Mouse (Mus musculus) embryonic facial prominence, embryonic 10.5 days (tissue): ENCODE data around the gene App. TPM values are rescaled to one million over a fixed set of nuclear protein-coding genes. Genes with fewer than 3 reads are reported as not detected.

Source experiments
- DNase-seq: peaks from one replicate; pipeline ENCODE4 v3.0.0-alpha.2; 2017; ENCODE audit warnings: low spot score
- H3K27ac ChIP-seq: fragments of 300-500 bp; sonication (generic); replicated peaks from 2 replicates; pipeline ENCODE4 v1.5.1; 2016; ENCODE audit warnings: mild to moderate bottlenecking
- H3K27me3 ChIP-seq: fragments of 300-500 bp; sonication (generic); replicated peaks from 2 replicates; pipeline ENCODE4 v1.6.1; 2016; ENCODE audit warnings: low read depth, mild to moderate bottlenecking; ENCODE audit not compliant: poor library complexity, severe bottlenecking
- H3K36me3 ChIP-seq: fragments of 300-500 bp; sonication (generic); replicated peaks from 2 replicates; pipeline ENCODE4 v1.6.1; 2016; ENCODE audit warnings: mild to moderate bottlenecking, moderate library complexity
- H3K4me1 ChIP-seq: fragments of 300-500 bp; sonication (generic); 2 replicates; pipeline ENCODE4 v1.6.1; 2016
- H3K4me3 ChIP-seq: fragments of 300-500 bp; sonication (generic); 2 replicates; pipeline ENCODE4 v1.5.1; 2016; ENCODE audit warnings: mild to moderate bottlenecking, moderate library complexity
- H3K9me3 ChIP-seq: fragments of 300-500 bp; sonication (generic); 2 replicates; pipeline ENCODE4 v1.6.1; 2016; ENCODE audit warnings: mild to moderate bottlenecking
- WGBS: fragments of 180-500 bp; shearing (Covaris S2); methylation state at CpG from one replicate; pipeline ENCODE4 v1.1.7; 2016; 5-methylcytosine and 5-hydroxymethylcytosine counted together
- polyA plus RNA-seq: library from polyadenylated mRNA; unstranded; fragments of >200 nt; fragmentation: Nextera tagmentation; extraction: Ambion mirVana; gene quantifications from 2 replicates; pipeline ENCODE4 v1.2.1, GENCODE M21; 2016

App gene
- polyA plus RNA-seq: 116 TPM in 2 replicates

DNA sequence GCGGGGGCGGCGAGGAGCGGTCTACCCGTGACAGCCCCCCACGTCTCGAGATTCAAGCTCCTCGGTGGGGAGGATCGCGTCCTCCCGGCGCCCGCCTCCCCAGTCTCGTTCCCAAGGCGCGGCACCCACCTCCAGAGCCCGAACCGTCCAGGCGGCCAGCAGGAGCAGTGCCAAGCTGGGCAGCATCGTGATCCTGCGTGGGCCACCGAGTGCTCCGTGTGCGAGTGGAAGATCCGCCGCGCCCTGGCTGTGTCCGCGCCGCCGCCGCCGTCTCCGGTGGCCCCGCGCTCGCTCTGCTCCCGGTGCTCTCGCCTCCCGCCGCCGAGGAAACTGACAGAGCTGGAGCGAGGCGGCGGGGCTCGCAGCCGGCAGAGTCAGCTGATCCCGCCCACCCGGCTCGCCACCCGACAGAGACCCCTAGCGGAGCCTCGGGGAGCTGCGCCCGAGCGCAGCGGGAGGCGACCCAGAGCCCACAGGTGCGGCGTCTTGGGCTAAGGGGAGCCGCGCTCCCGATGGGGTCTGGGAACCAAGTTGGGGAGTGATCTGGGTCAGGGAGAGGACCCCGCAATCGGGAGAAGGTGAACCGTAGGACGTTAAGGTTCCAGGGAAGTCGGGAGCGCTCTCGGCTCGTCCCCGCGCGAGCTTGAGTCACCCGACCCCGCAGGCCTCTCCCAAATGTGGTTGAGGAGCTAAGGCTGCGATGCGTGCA lies at the start of gene App:
TSS of gene App (minus strand) at position 394 of the 709 bp plus-strand sequence.
- under 1% methylated on average over 78 of the region's 78 CpGs for WGBS
- peaks cover 12% of the 10 kb centered on the region for H3K36me3 ChIP-seq

DNA sequence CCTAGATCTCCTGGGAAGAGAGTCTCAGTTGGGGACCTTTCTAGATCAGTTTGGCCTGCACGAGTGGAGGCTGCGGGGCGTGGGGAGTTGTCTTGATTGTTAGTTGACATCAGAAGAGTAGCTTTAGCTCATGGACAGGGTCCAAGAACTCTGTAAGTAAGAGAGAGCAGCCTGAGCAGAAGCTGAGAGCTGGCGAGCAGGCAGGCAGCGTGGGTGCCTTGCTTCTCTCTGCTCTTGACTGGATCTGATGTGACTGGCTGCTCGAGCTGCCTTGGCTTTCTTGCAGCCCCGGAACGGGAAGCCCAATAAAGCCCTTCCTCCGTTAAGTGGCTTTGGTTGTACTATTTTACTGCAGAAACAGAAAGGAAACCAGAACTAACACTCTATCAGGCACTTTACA lies 42.3 kb upstream of the App start:
- 81% methylated on average over 9 of the region's 9 CpGs for WGBS
- Histone ChIP-seq H3K27me3 (no peaks in the 10 kb centered on the region), H3K27ac (no peak overlapping the region)

More for the DNA sequence above, at the start of gene App:
- Histone ChIP-seq H3K4me1 (peaks cover 38% of the 10 kb centered on the region), H3K27me3 (peaks cover 13% of the 10 kb centered on the region), H3K9me3 (no peaks in the 10 kb centered on the region), H3K4me3 (peak within 1 kb of the TSS; percentile 94), H3K27ac (peak within 1 kb of the TSS; percentile 95)
- DNase-seq: peak; percentile 92

DNA sequence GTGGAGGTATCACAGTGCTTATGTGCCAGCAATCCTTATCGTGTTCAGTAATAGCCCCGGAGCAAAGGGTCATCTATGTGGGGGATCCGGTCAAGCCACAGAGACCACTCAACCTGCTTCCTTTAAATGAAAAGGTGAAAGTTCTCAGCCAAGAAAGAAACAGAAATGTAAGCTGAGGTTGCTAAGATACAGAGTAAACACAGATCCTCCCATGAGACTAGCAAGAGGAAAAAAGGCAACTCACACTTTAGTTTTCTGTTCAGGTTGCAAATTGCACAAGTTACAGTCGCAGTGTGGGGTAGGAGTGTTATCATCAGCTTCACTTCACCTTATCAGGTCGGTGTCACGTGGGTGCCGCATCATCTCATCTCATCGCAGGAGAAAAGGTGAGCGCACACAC lies 41.6 kb upstream of the App start:
- H3K36me3 ChIP-seq: no peaks in the 10 kb centered on the region
- no peak overlapping the region for H3K4me3 ChIP-seq
- no peaks in the 10 kb centered on the region for H3K9me3 ChIP-seq
- H3K27me3 ChIP-seq: no peaks in the 10 kb centered on the region
- WGBS: 78% methylated on average over 9 of the region's 9 CpGs
- DNase-seq: no peak
- H3K27ac ChIP-seq: no peak overlapping the region
- peaks cover 6% of the 10 kb centered on the region; the same call in 1 of the 2 replicates for H3K4me1 ChIP-seq

More for the DNA sequence above, 42.3 kb upstream of the App start:
- no peaks in the 10 kb centered on the region for H3K36me3 ChIP-seq
- no peak for DNase-seq
- H3K4me1 ChIP-seq: peaks cover 6% of the 10 kb centered on the region; the same call in 1 of the 2 replicates
- H3K9me3 ChIP-seq: no peaks in the 10 kb centered on the region
- no peak overlapping the region for H3K4me3 ChIP-seq

DNA sequence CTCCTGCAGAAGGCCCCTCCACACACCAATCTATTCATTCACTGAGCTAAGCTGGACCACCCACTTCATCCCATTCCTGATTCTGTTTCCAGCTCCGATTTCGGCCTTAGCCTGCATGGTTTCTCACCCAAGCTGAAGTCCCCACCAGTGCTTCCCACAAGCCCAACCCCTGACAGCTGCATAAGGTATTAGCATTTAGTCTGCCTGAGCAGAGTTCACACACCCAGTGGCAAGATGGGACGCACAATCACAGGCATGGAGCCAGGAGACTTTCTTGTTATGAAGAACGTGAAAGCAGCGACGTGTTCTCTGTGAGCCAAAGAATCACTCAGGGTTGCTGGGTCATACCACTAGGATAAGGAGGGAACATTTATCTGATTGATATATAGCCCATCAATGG lies 22.1 kb upstream of the App start:
- DNase-seq: no peak
- Histone ChIP-seq H3K9me3 (no peaks in the 10 kb centered on the region), H3K27me3 (no peaks in the 10 kb centered on the region), H3K4me1 (no peaks in the 10 kb centered on the region), H3K36me3 (no peaks in the 10 kb centered on the region), H3K4me3 (no peak overlapping the region), H3K27ac (no peak overlapping the region)
- 87% methylated on average over 6 of the region's 6 CpGs for WGBS

DNA sequence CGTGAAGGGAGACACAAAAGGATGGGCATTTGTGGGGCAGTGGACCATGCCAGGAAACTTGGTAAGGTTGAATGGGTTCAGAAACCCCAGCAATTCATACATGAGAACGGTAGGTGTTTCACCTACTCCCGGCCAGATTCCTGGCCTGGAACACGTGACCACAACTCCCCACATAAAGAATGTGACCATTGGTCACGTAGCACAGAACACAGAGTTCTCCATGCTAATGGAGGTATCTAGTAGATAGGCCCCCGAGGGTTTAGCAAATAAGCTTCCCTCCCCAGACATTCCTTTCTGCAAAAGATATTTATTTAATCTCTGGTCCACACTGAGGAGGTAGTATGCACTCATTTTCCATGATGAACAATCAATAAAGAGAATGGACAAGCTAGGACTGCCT lies 21.6 kb upstream of the App start:
- no peak overlapping the region for H3K27ac ChIP-seq
- H3K27me3 ChIP-seq: no peaks in the 10 kb centered on the region
- no peak for DNase-seq
- no peaks in the 10 kb centered on the region for H3K4me1 ChIP-seq
- H3K36me3 ChIP-seq: no peaks in the 10 kb centered on the region
- H3K4me3 ChIP-seq: no peak overlapping the region
- H3K9me3 ChIP-seq: no peaks in the 10 kb centered on the region
- 84% methylated on average over 6 of the region's 6 CpGs for WGBS

DNA sequence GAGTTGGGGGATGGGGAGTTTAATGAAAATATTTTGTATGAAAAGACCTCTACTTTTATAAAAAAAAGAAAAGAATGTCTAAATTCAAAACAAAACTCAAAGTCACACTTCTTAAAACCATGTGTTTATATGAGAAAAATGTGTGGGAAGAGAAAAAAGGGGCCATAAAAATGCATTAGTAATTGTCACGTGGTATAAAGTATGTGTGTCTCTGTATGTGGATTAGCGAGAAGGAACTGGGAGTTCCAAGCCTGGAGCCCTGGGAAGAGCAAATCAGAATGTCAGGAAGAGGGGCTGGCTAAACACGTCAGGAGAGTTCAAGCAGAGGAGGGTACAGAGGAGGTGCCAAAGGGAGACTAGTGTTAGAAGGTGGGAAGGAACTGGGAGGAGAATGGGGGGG lies 7.9 kb upstream of the App start:
- no peaks in the 10 kb centered on the region for H3K36me3 ChIP-seq
- H3K4me3 ChIP-seq: no peak overlapping the region
- H3K4me1 ChIP-seq: 0 out of 2 replicates have a peak, but pooled peaks cover 5% of the 10 kb centered on the region
- WGBS: 66% methylated on average over 3 of the region's 3 CpGs
- DNase-seq: no peak
- H3K27me3 ChIP-seq: no peaks in the 10 kb centered on the region
- H3K27ac ChIP-seq: no peak overlapping the region
- H3K9me3 ChIP-seq: no peaks in the 10 kb centered on the region

DNA sequence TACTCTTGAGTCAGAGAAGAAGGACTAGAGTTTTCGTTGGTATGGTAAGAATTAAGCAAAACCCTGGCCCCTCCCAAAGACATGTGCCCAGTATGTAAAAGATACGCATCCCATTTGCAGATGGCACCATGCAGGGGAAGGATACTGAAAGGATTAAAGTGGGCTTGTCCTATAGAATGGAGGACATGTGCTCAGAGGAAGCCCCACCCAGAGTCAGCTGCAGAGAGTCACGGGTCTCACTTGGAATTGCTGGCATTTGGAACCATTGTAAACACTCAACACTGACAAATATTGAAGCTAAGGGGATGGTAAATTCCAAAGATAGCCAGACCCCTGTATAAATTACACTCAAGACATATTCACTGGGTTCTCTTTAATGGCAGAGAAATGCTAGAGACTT lies 7.1 kb upstream of the App start:
- H3K4me1 ChIP-seq: 0 out of 2 replicates have a peak, but pooled peaks cover 5% of the 10 kb centered on the region
- H3K4me3 ChIP-seq: no peak overlapping the region
- no peaks in the 10 kb centered on the region for H3K36me3 ChIP-seq
- H3K27me3 ChIP-seq: no peaks in the 10 kb centered on the region
- no peak for DNase-seq
- H3K9me3 ChIP-seq: no peaks in the 10 kb centered on the region
- H3K27ac ChIP-seq: no peak overlapping the region
- WGBS: 85% methylated on average over 3 of the region's 3 CpGs

DNA sequence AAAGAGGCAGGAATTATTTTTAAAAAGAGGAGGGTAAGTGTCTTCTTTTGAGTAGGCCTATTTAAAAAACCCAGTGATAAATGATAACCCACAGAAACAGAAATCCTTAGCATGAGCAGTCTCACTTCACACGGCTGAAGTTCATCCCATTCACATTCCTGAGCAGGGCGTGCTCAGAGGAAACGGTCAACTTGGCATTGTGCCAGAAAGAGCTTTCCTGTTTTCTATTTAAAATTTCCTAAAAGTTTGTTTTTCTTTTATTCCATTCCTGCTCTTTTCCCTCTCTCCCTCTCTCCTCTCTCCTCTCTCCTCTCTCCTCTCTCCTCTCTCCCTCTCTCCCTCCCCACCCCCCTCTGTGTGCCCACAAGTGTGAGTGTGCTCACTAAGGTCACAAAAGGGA lies 3.1 kb upstream of the App start:
- Histone ChIP-seq H3K4me3 (no peak overlapping the region), H3K27me3 (peaks cover 13% of the 10 kb centered on the region), H3K27ac (no peak overlapping the region), H3K36me3 (no peaks in the 10 kb centered on the region), H3K4me1 (peaks cover 12% of the 10 kb centered on the region; the same call in 1 of the 2 replicates), H3K9me3 (no peaks in the 10 kb centered on the region)
- WGBS: 61% methylated on average over 3 of the region's 3 CpGs
- no peak for DNase-seq

DNA sequence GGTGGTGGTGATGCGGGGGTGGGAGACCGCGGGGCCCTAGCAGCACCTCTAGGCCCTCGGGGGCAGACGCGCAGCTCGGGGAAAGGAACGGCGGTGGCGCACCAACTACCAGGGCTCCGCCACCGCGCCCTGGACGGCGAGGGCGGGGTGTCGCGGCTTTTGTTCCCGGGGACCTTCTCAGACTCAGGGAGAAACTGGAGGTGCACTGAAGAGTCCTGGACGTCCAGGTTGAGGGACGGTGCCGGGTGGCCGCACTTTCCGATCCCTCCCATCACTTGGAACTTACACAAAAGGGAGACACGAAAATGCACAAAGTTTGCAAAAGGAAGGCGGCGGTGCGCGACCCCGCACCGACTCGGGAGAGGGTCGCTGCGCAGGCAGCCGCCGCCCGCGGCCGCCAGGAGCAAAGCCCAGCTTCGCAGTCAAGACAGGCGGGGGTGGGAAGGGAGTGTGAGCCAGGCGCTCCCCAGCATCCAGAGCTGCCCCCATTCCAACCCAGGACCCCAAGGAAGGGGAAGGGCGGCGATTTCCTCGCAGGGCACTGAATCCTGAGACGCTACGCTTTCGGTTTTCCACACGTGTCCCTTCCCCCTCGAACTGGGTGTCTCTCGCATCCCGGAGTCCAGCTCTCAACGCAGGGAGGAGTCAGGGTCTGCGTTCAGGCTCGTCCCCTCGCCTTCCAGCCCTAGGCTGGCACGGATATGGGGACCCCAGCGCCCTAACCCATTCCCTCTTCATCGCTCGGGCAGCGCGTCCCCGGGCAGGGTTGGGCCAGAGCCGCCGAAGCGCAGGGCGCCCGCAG lies 794 bp downstream of the App start:
- H3K27ac ChIP-seq: peak overlapping the region; percentile 95
- WGBS: under 1% methylated on average over 68 of the region's 68 CpGs
- peak; percentile 76 for DNase-seq
- peaks cover 17% of the 10 kb centered on the region for H3K36me3 ChIP-seq
- peaks cover 40% of the 10 kb centered on the region for H3K4me1 ChIP-seq
- peak overlapping the region; percentile 94 for H3K4me3 ChIP-seq
- H3K27me3 ChIP-seq: peaks cover 13% of the 10 kb centered on the region
- no peaks in the 10 kb centered on the region for H3K9me3 ChIP-seq

DNA sequence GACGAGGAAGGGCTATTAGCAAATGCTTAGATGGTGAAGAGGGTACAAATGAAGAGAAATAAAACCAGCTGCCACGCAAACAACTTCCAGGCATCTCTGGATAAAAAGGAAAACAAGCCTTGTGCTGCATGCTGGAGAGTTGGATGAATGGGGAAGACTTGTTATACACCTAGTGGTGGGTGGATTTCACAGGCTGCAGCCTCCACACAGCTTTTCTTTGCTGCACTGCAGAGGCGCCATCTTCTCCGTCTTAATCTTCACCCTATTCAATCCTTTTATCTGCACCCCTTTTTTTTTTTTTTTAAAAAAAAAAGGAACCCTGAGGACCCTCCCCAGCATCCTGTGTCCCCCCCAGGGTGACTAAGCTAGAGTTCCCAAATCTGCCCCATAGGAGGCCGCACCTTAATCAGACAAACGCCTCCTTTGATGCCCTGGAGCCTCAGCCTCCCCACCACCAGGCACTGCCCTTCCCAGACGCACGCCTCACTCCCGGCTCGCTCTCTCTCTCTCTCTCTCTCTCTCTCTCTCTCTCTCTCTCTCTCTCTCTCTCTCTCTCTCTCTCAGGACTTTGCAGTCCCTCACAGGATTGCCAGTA lies 1.5 kb downstream of the App start:
- Histone ChIP-seq H3K27me3 (peaks cover 13% of the 10 kb centered on the region), H3K4me1 (peaks cover 39% of the 10 kb centered on the region), H3K36me3 (peaks cover 24% of the 10 kb centered on the region), H3K9me3 (no peaks in the 10 kb centered on the region), H3K27ac (peak overlapping the region; percentile 95), H3K4me3 (peak overlapping the region; percentile 94)
- DNase-seq: peak; percentile 73
- under 1% methylated on average over 10 of the region's 10 CpGs for WGBS

DNA sequence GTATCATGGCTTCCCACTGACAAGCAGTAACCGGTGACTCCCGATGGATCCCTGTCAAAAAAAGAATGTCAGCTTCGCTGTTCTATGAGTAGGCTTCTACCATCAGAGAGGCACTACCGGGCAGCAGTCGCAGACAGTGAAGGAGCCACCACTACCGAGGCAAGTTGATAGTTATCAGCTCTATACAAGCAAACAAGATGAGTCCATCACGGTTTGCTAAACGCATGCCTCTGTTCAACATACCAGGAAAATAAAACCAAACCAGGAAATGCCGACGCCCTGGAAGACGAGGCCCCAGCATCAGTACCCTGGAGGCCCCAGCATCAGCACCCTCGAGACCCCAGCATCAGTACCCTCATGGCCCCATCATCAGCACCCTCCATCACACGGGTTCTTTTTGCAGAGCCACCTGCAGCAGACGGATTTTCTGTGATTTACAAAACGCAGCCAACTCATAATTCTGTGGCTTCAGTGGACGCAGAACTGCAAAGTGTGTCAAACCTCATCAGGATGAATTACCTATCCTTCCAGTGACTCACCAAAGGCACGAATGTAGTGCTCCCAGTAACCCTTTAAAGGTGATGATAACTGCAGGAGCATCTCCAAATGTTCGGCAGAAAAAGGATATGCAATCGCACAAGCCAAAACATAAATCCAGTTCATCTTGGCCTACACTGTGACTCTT lies 2.6 kb downstream of the App start:
- Histone ChIP-seq H3K27ac (no peak overlapping the region), H3K4me3 (peak overlapping the region; percentile 94), H3K4me1 (peaks cover 36% of the 10 kb centered on the region), H3K9me3 (no peaks in the 10 kb centered on the region), H3K36me3 (peaks cover 26% of the 10 kb centered on the region), H3K27me3 (peaks cover 13% of the 10 kb centered on the region)
- WGBS: 60% methylated on average over 19 of the region's 19 CpGs
- DNase-seq: no peak

DNA sequence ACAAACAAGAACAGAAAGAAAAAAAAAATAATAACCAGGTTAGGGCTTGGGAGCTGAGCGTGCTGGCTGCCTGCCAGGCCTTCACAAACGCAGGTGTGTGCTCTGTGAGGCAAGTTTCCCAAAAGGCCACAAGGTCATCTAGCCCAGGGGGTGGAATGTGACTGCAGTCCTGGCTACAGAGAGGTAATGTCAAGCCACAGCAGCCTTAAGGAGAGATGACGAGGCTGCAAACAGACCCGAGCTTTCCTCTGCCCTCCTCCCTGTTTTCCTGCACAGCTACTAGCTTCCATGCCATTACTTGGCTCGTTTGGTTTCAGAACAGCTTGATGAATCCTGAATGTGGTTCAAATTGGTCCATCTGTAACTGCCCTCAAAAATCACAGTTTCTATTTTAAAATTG lies 4.7 kb downstream of the App start:
- H3K27ac ChIP-seq: no peak overlapping the region
- 44% methylated on average over 5 of the region's 5 CpGs for WGBS

More for the DNA sequence above, 4.7 kb downstream of the App start:
- Histone ChIP-seq H3K27me3 (no peaks in the 10 kb centered on the region), H3K4me1 (peaks cover 34% of the 10 kb centered on the region), H3K9me3 (no peaks in the 10 kb centered on the region), H3K36me3 (peaks cover 26% of the 10 kb centered on the region), H3K4me3 (no peak overlapping the region)
- DNase-seq: no peak
